Mouse (Mus musculus): ENCODE measurements at regions not wholly inside any gene's neighbourhood (a gene's known extent, or its start where the extent isn't known, plus 50 kb on each side); places are given as distances from the start of the nearest gene placed in this dataset.

DNA sequence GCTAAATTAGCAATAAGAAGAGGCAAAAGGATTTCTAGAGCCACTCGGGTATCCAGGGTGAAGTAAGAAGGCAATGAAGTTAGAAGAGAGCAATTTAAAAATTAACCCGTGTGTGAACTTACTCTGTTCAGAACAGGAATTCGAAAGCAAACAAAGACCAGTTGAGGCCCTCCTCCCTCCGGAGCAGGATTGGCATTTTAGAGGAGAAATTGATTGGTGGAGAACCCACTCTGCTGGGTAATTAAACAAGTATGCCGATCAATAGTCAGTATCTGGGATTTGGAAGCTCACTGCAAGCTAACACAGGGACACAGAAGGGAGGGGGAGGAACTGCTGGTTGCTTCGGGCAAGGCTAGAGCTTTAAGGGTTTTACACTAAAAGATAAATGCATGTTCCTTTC lies 177.7 kb downstream of the Rnf152 start:
- TF ChIP-seq POLR2A (IDR thresholded peaks at IDR 0.05; ENCODE audit: borderline replicate concordance, control insufficient read depth, low read depth, low read length) = no peak
- TF ChIP-seq CTCF (IDR thresholded peaks at IDR 0.05; ENCODE audit: control insufficient read depth, insufficient read depth, low read length) = no peak
